Mouse (Mus musculus): ENCODE measurements around the gene Trpv1. TPM values are rescaled to one million over a fixed set of nuclear protein-coding genes. Genes with fewer than 3 reads are reported as not detected.

The Trpv1 gene
- polyA plus RNA-seq, 1 experiment from 2014 or later, result not detected

GRCm38 (mm10) chr11:73222846-73223245 is 11.2 kb upstream of the Trpv1 start:
- Histone ChIP-seq H3K9ac (ENCODE audit: low read depth, low read length) (no peak overlapping the region), H3K36me3 (ENCODE audit: control insufficient read depth, insufficient read depth, low read length) (no peaks in the 10 kb centered on the region), H3K4me3 (ENCODE audit: low read depth, low read length) (no peak overlapping the region), H3K4me2 (replicated peaks; ENCODE audit: low read depth, low read length) (no peak overlapping the region), H3K27ac (ENCODE audit: low read depth, low read length) (no peak overlapping the region), H3K27me3 (ENCODE audit: control insufficient read depth, insufficient read depth, low read length) (no peaks in the 10 kb centered on the region), H3K4me1 (replicated peaks; ENCODE audit: control insufficient read depth, insufficient read depth, low read length) (no peaks in the 10 kb centered on the region), H3K9me3 (ENCODE audit: control insufficient read depth, low read length) (no peaks in the 10 kb centered on the region)
- ATAC-seq (ENCODE audit: low FRiP score) (no peak), DNase-seq (ENCODE audit: low spot score) (no peak)
- WGBS, result 49% methylated on average over 5 of the region's 5 CpGs

DNA sequence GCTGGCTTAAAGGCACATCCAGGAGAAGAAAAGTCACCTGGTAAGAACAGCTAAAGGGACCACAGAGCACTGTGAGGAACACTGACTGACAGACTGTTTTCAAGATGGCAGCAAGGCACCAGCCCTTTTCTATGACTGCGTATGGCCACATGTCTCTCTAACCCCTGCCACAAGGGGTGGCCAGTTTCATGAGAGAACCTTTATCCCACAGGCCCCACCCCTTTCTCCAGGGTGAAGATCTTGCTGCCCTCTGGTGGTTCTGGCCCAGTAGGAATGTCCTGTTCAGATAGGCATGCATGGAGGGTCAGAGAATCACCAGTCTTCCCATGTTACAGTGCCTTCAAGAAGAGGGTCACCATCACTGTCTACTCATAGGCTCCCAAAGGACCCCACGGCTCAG is 10.1 kb upstream of the Trpv1 start:
- no peak overlapping the region for H3K4me2 ChIP-seq (replicated peaks; ENCODE audit: low read depth, low read length)
- H3K36me3 ChIP-seq (ENCODE audit: control insufficient read depth, insufficient read depth, low read length), result no peaks in the 10 kb centered on the region
- ATAC-seq (ENCODE audit: low FRiP score), result no peak
- H3K27me3 ChIP-seq (ENCODE audit: control insufficient read depth, insufficient read depth, low read length), result no peaks in the 10 kb centered on the region
- H3K9ac ChIP-seq (ENCODE audit: low read depth, low read length), result no peak overlapping the region
- DNase-seq (ENCODE audit: low spot score), result no peak
- H3K27ac ChIP-seq (ENCODE audit: low read depth, low read length), result no peak overlapping the region
- H3K4me3 ChIP-seq (ENCODE audit: low read depth, low read length), result no peak overlapping the region
- no peaks in the 10 kb centered on the region for H3K4me1 ChIP-seq (replicated peaks; ENCODE audit: control insufficient read depth, insufficient read depth, low read length)
- H3K9me3 ChIP-seq (ENCODE audit: control insufficient read depth, low read length), result no peaks in the 10 kb centered on the region
- WGBS, result 75% methylated on average over 2 of the region's 2 CpGs

DNA sequence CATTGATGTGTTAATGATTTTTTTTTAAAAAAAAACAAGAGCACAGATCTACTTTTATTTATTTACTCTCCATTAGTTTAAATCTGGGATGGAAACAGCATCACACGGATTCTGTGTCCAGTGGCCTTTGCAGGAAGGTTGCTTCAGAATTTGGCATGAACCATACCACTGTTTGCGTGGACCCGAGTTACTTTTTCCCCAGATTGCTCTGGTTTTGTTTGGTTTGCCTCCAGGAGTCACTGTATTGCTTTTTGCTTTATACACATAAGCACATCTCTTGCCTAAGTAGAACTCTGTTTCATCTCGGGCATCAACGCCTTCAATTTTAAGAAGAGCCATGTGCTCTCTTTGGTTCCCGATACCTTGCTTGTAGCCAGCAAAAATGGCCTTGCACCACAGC is 8.2 kb upstream of the Trpv1 start:
- DNase-seq (ENCODE audit: low spot score), result no peak
- 83% methylated on average over 6 of the region's 6 CpGs for WGBS
- no peak for ATAC-seq (ENCODE audit: low FRiP score)
- H3K9me3 ChIP-seq (ENCODE audit: control insufficient read depth, low read length), result no peaks in the 10 kb centered on the region
- H3K4me2 ChIP-seq (replicated peaks; ENCODE audit: low read depth, low read length), result no peak overlapping the region
- H3K4me1 ChIP-seq (replicated peaks; ENCODE audit: control insufficient read depth, insufficient read depth, low read length), result no peaks in the 10 kb centered on the region
- H3K9ac ChIP-seq (ENCODE audit: low read depth, low read length), result no peak overlapping the region
- no peak overlapping the region for H3K4me3 ChIP-seq (ENCODE audit: low read depth, low read length)
- H3K27ac ChIP-seq (ENCODE audit: low read depth, low read length), result no peak overlapping the region
- H3K27me3 ChIP-seq (ENCODE audit: control insufficient read depth, insufficient read depth, low read length), result no peaks in the 10 kb centered on the region
- no peaks in the 10 kb centered on the region for H3K36me3 ChIP-seq (ENCODE audit: control insufficient read depth, insufficient read depth, low read length)

DNA sequence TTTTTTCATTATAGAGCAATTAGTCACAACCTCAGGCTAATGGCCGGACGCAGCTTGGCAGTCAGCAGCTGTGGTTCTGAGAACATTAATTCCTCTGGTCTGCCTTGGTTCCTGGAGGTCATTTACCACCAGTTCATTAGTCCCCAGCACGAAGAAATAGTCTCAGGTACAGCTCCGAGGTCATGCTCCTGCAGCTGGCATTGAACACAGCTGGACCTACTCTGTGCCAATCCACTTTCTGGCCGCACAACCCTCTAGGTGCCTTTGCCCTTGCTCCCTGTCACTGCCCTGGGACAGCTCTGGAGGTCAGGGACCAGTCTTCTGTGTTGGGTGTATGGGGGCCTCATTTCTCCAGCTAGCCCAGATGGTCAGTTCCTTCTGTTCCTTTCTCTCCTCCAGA is 5.2 kb upstream of the Trpv1 start:
- no peak overlapping the region for H3K4me2 ChIP-seq (replicated peaks; ENCODE audit: low read depth, low read length)
- DNase-seq (ENCODE audit: low spot score), result no peak
- H3K27ac ChIP-seq (ENCODE audit: low read depth, low read length), result no peak overlapping the region
- no peak overlapping the region for H3K4me3 ChIP-seq (ENCODE audit: low read depth, low read length)
- H3K36me3 ChIP-seq (ENCODE audit: control insufficient read depth, insufficient read depth, low read length), result no peaks in the 10 kb centered on the region
- no peaks in the 10 kb centered on the region for H3K4me1 ChIP-seq (replicated peaks; ENCODE audit: control insufficient read depth, insufficient read depth, low read length)
- no peak overlapping the region for H3K9ac ChIP-seq (ENCODE audit: low read depth, low read length)
- no peaks in the 10 kb centered on the region for H3K9me3 ChIP-seq (ENCODE audit: control insufficient read depth, low read length)
- 81% methylated on average over 5 of the region's 5 CpGs for WGBS
- H3K27me3 ChIP-seq (ENCODE audit: control insufficient read depth, insufficient read depth, low read length), result no peaks in the 10 kb centered on the region
- ATAC-seq (ENCODE audit: low FRiP score), result no peak

DNA sequence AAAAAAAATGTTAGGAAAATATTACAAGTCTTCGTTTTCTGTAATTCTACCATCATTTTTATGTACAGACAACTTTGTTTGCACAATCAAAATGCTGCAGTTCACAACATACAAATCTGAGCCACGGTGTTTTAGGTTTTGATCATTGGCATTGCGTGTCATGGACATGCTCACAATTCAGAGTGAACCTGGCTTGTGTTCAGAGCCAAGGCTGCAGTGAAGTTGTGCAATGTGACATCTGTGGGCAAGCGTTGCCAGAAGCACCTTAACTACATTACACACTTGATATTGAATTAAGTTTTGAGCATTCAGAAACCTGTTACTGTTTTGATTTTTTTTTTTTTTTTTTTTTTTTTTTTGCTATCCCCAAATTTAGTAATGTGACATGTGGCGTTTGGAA is 4.0 kb upstream of the Trpv1 start:
- Histone ChIP-seq H3K36me3 (ENCODE audit: control insufficient read depth, insufficient read depth, low read length) (no peaks in the 10 kb centered on the region), H3K27ac (ENCODE audit: low read depth, low read length) (no peak overlapping the region), H3K4me3 (ENCODE audit: low read depth, low read length) (no peak overlapping the region), H3K9me3 (ENCODE audit: control insufficient read depth, low read length) (no peaks in the 10 kb centered on the region), H3K4me1 (replicated peaks; ENCODE audit: control insufficient read depth, insufficient read depth, low read length) (no peaks in the 10 kb centered on the region), H3K4me2 (replicated peaks; ENCODE audit: low read depth, low read length) (no peak overlapping the region), H3K27me3 (ENCODE audit: control insufficient read depth, insufficient read depth, low read length) (no peaks in the 10 kb centered on the region), H3K9ac (ENCODE audit: low read depth, low read length) (no peak overlapping the region)
- no peak for DNase-seq (ENCODE audit: low spot score)
- WGBS, result 88% methylated on average over 5 of the region's 5 CpGs
- no peak for ATAC-seq (ENCODE audit: low FRiP score)

DNA sequence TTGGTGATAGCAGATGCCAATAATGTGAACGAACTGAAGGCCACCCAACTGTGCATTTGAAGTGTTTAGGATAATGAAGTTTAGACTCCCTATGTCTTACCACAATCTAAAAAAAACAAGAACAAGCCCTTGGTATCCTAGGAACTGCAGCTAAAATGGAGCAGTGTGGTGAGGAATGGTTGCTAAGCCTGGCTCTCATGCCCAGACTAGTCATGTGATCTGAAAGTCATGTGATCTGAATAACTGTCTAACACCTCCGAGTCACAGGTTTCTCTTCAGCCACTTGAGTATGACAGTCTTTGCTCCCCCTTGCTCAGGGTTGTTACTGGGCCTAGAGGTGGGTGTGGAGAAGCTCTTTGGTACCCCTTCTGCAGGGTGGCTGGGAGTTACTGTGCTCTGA is 1.6 kb upstream of the Trpv1 start:
- Histone ChIP-seq H3K9ac (ENCODE audit: low read depth, low read length) (no peak overlapping the region), H3K9me3 (ENCODE audit: control insufficient read depth, low read length) (no peaks in the 10 kb centered on the region), H3K4me3 (ENCODE audit: low read depth, low read length) (no peak overlapping the region), H3K36me3 (ENCODE audit: control insufficient read depth, insufficient read depth, low read length) (no peaks in the 10 kb centered on the region), H3K27ac (ENCODE audit: low read depth, low read length) (no peak overlapping the region), H3K4me1 (replicated peaks; ENCODE audit: control insufficient read depth, insufficient read depth, low read length) (no peaks in the 10 kb centered on the region), H3K27me3 (ENCODE audit: control insufficient read depth, insufficient read depth, low read length) (no peaks in the 10 kb centered on the region), H3K4me2 (replicated peaks; ENCODE audit: low read depth, low read length) (no peak overlapping the region)
- ATAC-seq (ENCODE audit: low FRiP score), result no peak
- no peak for DNase-seq (ENCODE audit: low spot score)
- WGBS, result 69% methylated on average over 2 of the region's 2 CpGs

DNA sequence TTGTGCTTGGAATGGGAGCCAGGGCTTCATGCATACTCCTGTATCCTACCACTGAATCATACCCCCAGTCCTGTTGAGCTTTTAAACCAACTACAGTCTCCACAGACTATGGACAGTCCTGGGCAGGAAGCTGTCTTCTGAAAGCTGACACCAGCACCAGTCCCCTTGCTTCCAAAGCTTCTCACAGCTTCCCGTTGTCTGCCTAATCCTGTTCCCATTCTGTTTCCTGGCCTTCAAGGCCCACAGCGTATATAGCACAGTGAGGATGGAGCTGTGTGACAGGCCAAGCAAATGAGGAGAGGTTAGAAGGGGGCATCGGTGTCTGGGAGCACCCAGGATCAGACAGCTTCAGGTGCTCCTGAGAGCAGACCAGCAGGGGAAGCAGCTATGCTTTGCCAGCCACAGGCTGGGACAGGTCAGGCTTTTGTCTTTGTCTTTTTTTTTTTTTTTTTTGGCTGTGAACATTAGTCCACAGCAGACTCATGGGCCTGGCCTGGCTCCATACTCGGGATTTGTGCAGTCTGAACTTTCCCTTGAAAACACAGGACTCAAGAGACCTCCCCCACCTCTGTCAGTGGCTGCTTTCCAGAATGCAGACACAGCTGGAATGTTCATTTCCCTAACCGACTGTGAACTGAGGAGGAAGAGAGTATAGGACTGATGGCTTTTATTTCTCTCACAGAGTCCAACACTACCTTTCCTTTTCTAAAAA is 2.1 kb downstream of the Trpv1 start:
- H3K36me3 ChIP-seq (ENCODE audit: control insufficient read depth, insufficient read depth, low read length), result no peaks in the 10 kb centered on the region
- no peak overlapping the region for H3K4me2 ChIP-seq (replicated peaks; ENCODE audit: low read depth, low read length)
- H3K9ac ChIP-seq (ENCODE audit: low read depth, low read length), result no peak overlapping the region
- no peaks in the 10 kb centered on the region for H3K27me3 ChIP-seq (ENCODE audit: control insufficient read depth, insufficient read depth, low read length)
- no peaks in the 10 kb centered on the region for H3K9me3 ChIP-seq (ENCODE audit: control insufficient read depth, low read length)
- no peak overlapping the region for H3K27ac ChIP-seq (ENCODE audit: low read depth, low read length)
- 45% methylated on average over 5 of the region's 5 CpGs for WGBS
- H3K4me3 ChIP-seq (ENCODE audit: low read depth, low read length), result no peak overlapping the region
- no peaks in the 10 kb centered on the region for H3K4me1 ChIP-seq (replicated peaks; ENCODE audit: control insufficient read depth, insufficient read depth, low read length)
- no peak for DNase-seq (ENCODE audit: low spot score)
- ATAC-seq (ENCODE audit: low FRiP score), result no peak

GRCm38 (mm10) chr11:73236731-73237130 is 2.6 kb downstream of the Trpv1 start:
- 82% methylated on average over 3 of the region's 3 CpGs for WGBS
- Histone ChIP-seq H3K27me3 (ENCODE audit: control insufficient read depth, insufficient read depth, low read length) (no peaks in the 10 kb centered on the region), H3K4me2 (replicated peaks; ENCODE audit: low read depth, low read length) (no peak overlapping the region), H3K9me3 (ENCODE audit: control insufficient read depth, low read length) (no peaks in the 10 kb centered on the region), H3K4me1 (replicated peaks; ENCODE audit: control insufficient read depth, insufficient read depth, low read length) (no peaks in the 10 kb centered on the region), H3K4me3 (ENCODE audit: low read depth, low read length) (no peak overlapping the region), H3K9ac (ENCODE audit: low read depth, low read length) (no peak overlapping the region), H3K36me3 (ENCODE audit: control insufficient read depth, insufficient read depth, low read length) (no peaks in the 10 kb centered on the region), H3K27ac (ENCODE audit: low read depth, low read length) (no peak overlapping the region)
- ATAC-seq (ENCODE audit: low FRiP score) (no peak), DNase-seq (ENCODE audit: low spot score) (no peak)

DNA sequence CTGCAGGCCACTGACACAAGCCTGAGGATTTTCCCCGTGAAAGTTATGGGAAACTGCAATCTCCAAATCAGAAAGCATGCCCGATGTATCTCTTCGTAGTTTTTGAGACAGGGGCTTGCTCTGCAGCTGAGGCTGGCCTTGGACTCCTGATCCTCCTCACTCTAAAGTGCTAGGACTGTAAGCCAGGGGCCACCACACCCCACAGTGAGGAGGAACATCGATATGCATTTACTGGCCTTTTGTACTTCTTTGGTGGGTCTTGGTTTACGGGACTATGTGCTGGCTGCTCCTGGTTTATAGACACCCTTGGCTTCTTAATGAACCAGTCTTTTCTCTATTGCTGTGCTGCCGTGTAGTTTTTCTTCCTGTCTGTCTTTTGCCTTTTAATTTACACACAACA is 8.1 kb downstream of the Trpv1 start:
- H3K27ac ChIP-seq (ENCODE audit: low read depth, low read length), result no peak overlapping the region
- H3K36me3 ChIP-seq (ENCODE audit: control insufficient read depth, insufficient read depth, low read length), result no peaks in the 10 kb centered on the region
- no peaks in the 10 kb centered on the region for H3K27me3 ChIP-seq (ENCODE audit: control insufficient read depth, insufficient read depth, low read length)
- no peaks in the 10 kb centered on the region for H3K4me1 ChIP-seq (replicated peaks; ENCODE audit: control insufficient read depth, insufficient read depth, low read length)
- no peak for ATAC-seq (ENCODE audit: low FRiP score)
- H3K4me3 ChIP-seq (ENCODE audit: low read depth, low read length), result no peak overlapping the region
- WGBS, result 87% methylated on average over 6 of the region's 6 CpGs
- no peak for DNase-seq (ENCODE audit: low spot score)
- no peaks in the 10 kb centered on the region for H3K9me3 ChIP-seq (ENCODE audit: control insufficient read depth, low read length)
- no peak overlapping the region for H3K4me2 ChIP-seq (replicated peaks; ENCODE audit: low read depth, low read length)
- H3K9ac ChIP-seq (ENCODE audit: low read depth, low read length), result no peak overlapping the region

Data from hindbrain, embryonic 11.5 days (tissue).